Mouse (Mus musculus) liver, embryonic 12.5 days (tissue): ENCODE measurements around the gene Lzts3. TPM values are rescaled to one million over a fixed set of nuclear protein-coding genes. Genes with fewer than 3 reads are reported as not detected.

Experiments
- ATAC-seq: fragments of 200-750 bp; cut with Nextera tagmentation; 2 replicates; pipeline ENCODE4 v1.8.0; 2017; ENCODE audit warnings: moderate number of reproducible peaks, mild to moderate bottlenecking, moderate library complexity
- H3K27ac ChIP-seq: fragments of 300-500 bp; sonication (generic); 2 replicates; pipeline ENCODE4 v1.5.1; 2016; ENCODE audit warnings: mild to moderate bottlenecking
- H3K27me3 ChIP-seq: fragments of 300-500 bp; sonication (generic); replicated peaks from 2 replicates; pipeline ENCODE4 v1.6.1; 2016; ENCODE audit warnings: mild to moderate bottlenecking, moderate library complexity
- H3K36me3 ChIP-seq: fragments of 300-500 bp; sonication (generic); 2 replicates; pipeline ENCODE4 v1.6.1; 2016; ENCODE audit warnings: mild to moderate bottlenecking, moderate library complexity
- H3K4me1 ChIP-seq: fragments of 300-500 bp; sonication (generic); 2 replicates; pipeline ENCODE4 v1.6.1; 2016
- H3K4me2 ChIP-seq: fragments of 300-500 bp; sonication (generic); 2 replicates; pipeline ENCODE4 v1.6.1; 2016; ENCODE audit warnings: mild to moderate bottlenecking, moderate library complexity
- H3K4me3 ChIP-seq: fragments of 300-500 bp; sonication (generic); 2 replicates; pipeline ENCODE4 v1.5.1; 2016; ENCODE audit warnings: mild to moderate bottlenecking, moderate library complexity
- H3K9ac ChIP-seq: fragments of 300-500 bp; sonication (generic); 2 replicates; pipeline ENCODE4 v1.6.1; 2016; ENCODE audit warnings: mild to moderate bottlenecking, moderate library complexity
- H3K9me3 ChIP-seq: fragments of 300-500 bp; sonication (generic); replicated peaks from 2 replicates; pipeline ENCODE4 v1.6.1; 2016; ENCODE audit warnings: mild to moderate bottlenecking, moderate library complexity
- WGBS: fragments of 180-500 bp; shearing (Covaris S2); methylation state at CpG from one replicate; pipeline ENCODE4 v1.1.7; 2016; ENCODE audit not compliant: insufficient replicate concordance; 5-methylcytosine and 5-hydroxymethylcytosine counted together
- polyA plus RNA-seq: library from polyadenylated mRNA; unstranded; fragments of >200 nt; fragmentation: Nextera tagmentation; extraction: Ambion mirVana; gene quantifications from 2 replicates; pipeline ENCODE4 v1.2.1, GENCODE M21; 2016

The Lzts3 gene
- polyA plus RNA-seq, 1 experiment from 2014 or later: 1.7 TPM

DNA sequence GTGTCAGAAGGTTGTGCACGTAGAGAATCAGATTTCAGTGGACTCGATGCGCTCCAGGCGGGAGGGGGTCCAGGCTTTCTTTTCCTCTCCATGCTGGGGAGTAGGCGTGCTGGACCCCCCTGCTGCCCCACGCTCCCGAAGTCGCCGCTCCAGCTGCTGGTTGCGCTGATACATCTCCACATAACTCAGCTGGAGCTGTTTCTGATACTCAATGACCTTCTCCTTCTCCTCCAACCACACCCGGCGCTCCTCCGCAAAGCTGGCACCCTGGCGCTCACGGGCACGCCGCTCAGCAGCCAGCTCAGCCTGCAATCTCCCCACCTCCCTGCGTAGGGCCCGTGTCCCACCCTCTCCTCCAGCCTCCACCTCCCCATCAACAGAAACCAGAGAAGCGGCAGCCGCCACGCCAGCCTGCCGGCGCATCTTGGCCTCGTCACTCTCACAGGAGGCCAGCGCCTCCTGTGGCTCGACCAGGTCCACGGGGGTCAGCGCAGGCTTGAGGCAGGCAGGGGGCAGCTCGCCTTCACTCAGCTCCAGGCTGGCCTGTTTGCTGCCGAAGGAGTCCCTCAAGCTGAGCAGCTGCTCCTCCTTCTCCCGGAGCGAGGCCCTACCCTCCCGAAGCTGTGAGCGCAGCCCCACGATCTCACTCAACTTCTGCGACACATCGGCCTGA lies 7.7 kb downstream of the Lzts3 start:
- 3% methylated on average over 38 of the region's 38 CpGs for WGBS
- H3K27me3 ChIP-seq: peaks cover 80% of the 10 kb centered on the region
- H3K4me2 ChIP-seq: peak overlapping the region; percentile 62
- no peaks in the 10 kb centered on the region for H3K36me3 ChIP-seq
- peaks cover 34% of the 10 kb centered on the region for H3K4me1 ChIP-seq
- no peaks in the 10 kb centered on the region for H3K9me3 ChIP-seq
- no peak overlapping the region for H3K27ac ChIP-seq
- ATAC-seq: no peak
- peak overlapping the region; percentile 1; the same call in 1 of the 2 replicates for H3K9ac ChIP-seq
- peak overlapping the region; percentile 23 for H3K4me3 ChIP-seq

DNA sequence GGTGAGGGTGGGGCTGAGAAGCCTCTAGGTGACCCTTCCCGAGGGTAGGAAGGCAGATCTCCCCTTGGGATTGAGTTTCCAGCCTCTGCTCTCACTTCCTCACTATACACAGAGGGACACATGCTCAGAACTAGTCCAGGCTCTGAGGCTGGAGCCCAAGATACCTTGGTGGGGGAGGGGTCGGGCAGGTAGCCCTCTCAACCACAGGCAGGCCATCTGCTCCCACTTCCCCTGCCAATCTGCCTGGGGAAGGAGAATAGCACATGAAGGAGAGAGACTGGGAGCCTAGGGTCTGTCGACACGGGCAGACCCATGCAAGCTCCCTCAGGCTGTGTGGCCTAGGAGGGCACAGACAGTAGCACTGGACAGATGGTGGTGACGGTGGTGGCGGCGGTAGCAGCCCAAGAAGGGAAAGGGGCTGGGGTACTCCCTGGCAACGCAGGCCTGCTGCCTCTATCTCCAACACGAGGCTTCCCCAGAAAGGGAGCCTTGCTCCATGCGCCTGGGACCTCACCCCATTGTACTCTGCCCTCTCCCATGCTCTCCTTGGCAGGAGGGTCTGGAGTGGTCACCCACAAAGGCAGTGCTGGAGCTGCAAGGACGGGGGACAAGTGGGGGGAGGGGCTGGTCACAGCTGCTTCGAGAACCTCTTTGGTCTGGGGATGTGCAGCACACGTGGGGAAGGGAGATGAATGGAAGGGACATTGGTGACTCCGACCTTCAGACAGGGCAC lies 8.4 kb downstream of the Lzts3 start:
- H3K27me3 ChIP-seq: peaks cover 73% of the 10 kb centered on the region
- peak overlapping the region; percentile 23; the same call in 1 of the 2 replicates for H3K4me3 ChIP-seq
- H3K9ac ChIP-seq: 0 out of 2 replicates have a peak overlapping the region, but pooled peaks have one; percentile 1
- no peaks in the 10 kb centered on the region for H3K36me3 ChIP-seq
- no peak overlapping the region for H3K27ac ChIP-seq
- H3K9me3 ChIP-seq: no peaks in the 10 kb centered on the region
- peaks cover 35% of the 10 kb centered on the region for H3K4me1 ChIP-seq
- no peak for ATAC-seq
- 25% methylated on average over 14 of the region's 14 CpGs for WGBS
- H3K4me2 ChIP-seq: peak overlapping the region; percentile 62

DNA sequence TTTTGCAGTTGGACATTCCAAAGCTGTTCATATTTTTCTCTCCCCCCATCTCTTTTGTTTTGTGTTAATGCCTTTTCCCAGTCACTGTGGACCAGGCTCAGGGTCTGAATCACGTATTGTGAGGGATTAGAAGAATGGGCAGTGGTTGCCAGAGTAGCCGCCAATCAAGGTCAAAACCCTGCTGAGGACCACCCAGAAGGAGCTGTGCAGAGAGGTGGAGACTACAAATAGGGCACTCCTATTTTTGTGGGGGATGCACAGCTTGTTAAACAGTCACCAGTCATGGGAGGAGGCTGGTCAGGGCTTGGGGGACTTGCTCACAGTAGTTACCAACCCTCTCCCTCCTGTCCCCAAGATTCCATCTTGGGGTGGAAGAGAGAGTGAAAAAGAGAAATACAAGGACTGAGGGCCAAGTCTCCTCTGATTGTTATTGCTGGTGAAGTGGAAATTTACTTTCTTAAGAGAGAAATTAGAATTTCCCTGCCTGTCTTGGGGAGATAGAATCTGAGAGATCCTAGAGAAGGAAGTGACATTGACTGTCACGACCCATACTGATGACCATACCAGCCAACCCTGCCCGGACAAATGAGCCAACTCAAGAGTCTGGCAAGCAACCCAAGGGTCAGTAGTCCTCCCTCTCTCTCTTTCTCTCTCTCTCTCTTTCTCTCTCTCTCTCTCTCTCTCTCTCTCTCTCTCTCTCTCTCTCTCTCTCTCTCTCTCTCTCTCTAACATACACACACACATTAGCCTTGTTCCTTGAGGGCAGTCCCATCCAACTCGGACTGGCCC lies 9.5 kb downstream of the Lzts3 start:
- H3K9me3 ChIP-seq: no peaks in the 10 kb centered on the region
- no peak overlapping the region for H3K4me3 ChIP-seq
- no peak for ATAC-seq
- H3K36me3 ChIP-seq: peaks cover 2% of the 10 kb centered on the region
- no peak overlapping the region for H3K9ac ChIP-seq
- H3K27ac ChIP-seq: no peak overlapping the region
- 51% methylated on average over 5 of the region's 5 CpGs for WGBS
- H3K4me2 ChIP-seq: no peak overlapping the region
- H3K27me3 ChIP-seq: peaks cover 62% of the 10 kb centered on the region
- H3K4me1 ChIP-seq: peaks cover 42% of the 10 kb centered on the region

DNA sequence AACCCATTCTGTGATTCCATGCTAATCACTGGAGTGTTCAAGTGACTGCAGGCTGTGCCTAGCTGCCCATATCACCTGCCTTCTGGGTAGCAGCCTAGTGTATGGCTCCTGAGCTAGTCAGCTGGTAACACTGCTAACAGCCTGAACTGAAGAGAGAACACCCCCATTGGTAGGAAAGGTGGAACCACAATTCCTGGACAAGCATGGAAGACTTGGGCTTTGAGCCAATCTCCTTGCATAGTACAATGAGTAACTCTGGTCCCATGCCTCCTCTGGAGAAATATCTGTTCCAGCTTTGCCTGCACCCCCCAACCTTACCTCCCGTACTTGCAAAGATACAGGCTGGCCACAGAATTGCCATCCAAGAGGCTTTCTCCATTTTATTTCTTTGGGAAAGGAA lies 10.2 kb downstream of the Lzts3 start:
- Histone ChIP-seq H3K9ac (no peak overlapping the region), H3K4me1 (peaks cover 42% of the 10 kb centered on the region), H3K4me2 (no peak overlapping the region), H3K9me3 (no peaks in the 10 kb centered on the region), H3K4me3 (no peak overlapping the region), H3K36me3 (peaks cover 9% of the 10 kb centered on the region), H3K27ac (no peak overlapping the region), H3K27me3 (peaks cover 55% of the 10 kb centered on the region)
- WGBS: 86% methylated on average over 1 of the region's 1 CpGs
- ATAC-seq: no peak

DNA sequence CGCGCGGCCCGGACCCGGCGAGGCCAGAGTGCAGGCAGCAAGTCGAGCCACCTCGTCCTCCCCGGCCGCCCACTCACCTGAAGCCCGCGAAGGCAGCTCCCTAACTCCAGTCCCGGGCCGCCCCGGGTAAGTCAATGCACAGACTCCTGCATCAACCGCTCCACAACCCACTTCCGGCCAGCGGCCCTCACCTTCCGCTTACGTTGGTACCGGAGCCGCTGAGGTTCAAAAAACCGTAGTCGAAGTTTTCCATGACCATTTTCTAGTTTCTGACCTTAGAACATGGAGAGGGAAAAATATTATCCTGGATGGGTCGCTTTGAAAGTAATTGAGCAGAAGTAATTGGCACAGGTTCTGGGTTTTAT lies 12.8 kb downstream of the Lzts3 start, which contains the start of the genes Fastkd5 and Ubox5:
Gene Fastkd5 (minus strand): TSS at position 189 of the 365 bp plus-strand sequence.
Gene Ubox5 (minus strand): TSS at position 200 of the 365 bp plus-strand sequence.
- Histone ChIP-seq H3K27ac (peak within 1 kb of the TSS; percentile 83), H3K27me3 (peaks cover 29% of the 10 kb centered on the region), H3K9me3 (no peaks in the 10 kb centered on the region), H3K4me3 (peak within 1 kb of the TSS; percentile 89), H3K4me1 (peaks cover 31% of the 10 kb centered on the region), H3K9ac (peak within 1 kb of the TSS; percentile 89), H3K4me2 (peak within 1 kb of the TSS; percentile 77), H3K36me3 (peaks cover 33% of the 10 kb centered on the region)
- WGBS: 0% methylated on average over 25 of the region's 25 CpGs
- peak; percentile 85 for ATAC-seq

DNA sequence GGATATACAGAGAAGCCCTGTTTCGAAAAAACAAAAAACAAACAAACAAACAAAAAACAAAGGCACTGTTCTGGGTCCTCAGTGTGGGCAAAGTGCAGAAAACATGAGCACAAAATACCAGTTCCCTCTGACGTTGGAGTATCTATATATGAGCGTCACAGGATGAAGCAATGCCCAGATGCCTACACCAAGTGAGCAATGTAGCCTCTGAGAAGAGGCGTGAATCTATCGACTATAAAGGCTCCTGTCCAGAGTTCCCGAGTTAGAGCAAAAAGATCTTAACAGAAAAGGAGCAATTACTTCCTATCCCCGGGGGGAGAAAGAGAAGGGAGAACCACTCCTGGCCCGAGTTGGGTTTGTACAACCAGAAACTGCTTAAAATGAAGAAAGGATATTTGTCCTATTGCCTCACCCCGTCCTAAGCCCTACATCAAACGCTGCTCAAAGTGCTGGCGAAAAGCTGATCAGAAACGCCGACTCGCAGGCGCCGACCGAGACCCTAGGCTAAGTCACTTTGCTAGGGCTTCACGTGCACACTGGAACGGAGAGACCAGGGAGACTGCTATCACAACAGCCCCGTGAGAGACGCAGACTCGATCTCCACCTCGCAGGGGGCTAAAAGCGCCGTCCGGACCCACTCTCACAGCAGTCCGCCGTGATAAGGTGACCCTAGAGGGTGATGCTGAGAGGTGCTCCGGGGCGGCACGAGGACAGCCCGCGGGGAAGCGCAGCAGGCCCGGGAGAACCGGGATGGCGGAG lies 13.3 kb downstream of the Lzts3 start:
- H3K27me3 ChIP-seq: peaks cover 24% of the 10 kb centered on the region
- H3K9me3 ChIP-seq: no peaks in the 10 kb centered on the region
- ATAC-seq: peak; percentile 70
- H3K4me1 ChIP-seq: peaks cover 25% of the 10 kb centered on the region
- H3K27ac ChIP-seq: peak overlapping the region; percentile 83
- H3K4me2 ChIP-seq: peak overlapping the region; percentile 77
- peak overlapping the region; percentile 89 for H3K9ac ChIP-seq
- WGBS: under 1% methylated on average over 37 of the region's 37 CpGs
- peak overlapping the region; percentile 89 for H3K4me3 ChIP-seq
- H3K36me3 ChIP-seq: peaks cover 37% of the 10 kb centered on the region

DNA sequence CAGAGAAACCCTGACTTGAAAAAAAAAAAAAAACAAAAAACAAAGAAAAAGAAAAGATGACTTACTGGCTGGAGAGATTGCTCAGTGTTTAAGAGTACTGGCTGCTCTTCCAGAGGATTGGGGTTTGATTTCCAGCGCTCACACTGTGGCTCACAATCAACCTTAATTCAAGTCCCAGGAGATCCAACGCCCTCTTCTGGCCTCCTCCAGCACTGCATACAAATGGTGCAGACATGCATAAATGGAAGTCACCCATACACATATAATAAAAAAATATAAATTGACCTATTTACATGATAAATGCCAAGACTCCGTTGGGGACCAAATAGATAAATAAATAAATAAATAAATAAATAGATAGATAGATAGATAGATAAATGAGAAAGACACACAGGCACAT lies 14.2 kb downstream of the Lzts3 start:
- no peak for ATAC-seq
- peaks cover 45% of the 10 kb centered on the region for H3K36me3 ChIP-seq
- H3K27ac ChIP-seq: no peak overlapping the region
- WGBS: 53% methylated on average over 3 of the region's 3 CpGs
- peaks cover 15% of the 10 kb centered on the region for H3K27me3 ChIP-seq
- peak overlapping the region; percentile 77 for H3K4me2 ChIP-seq
- peaks cover 25% of the 10 kb centered on the region for H3K4me1 ChIP-seq
- peak overlapping the region; percentile 89 for H3K4me3 ChIP-seq
- H3K9me3 ChIP-seq: no peaks in the 10 kb centered on the region
- H3K9ac ChIP-seq: 0 out of 2 replicates have a peak overlapping the region, but pooled peaks have one; percentile 89

DNA sequence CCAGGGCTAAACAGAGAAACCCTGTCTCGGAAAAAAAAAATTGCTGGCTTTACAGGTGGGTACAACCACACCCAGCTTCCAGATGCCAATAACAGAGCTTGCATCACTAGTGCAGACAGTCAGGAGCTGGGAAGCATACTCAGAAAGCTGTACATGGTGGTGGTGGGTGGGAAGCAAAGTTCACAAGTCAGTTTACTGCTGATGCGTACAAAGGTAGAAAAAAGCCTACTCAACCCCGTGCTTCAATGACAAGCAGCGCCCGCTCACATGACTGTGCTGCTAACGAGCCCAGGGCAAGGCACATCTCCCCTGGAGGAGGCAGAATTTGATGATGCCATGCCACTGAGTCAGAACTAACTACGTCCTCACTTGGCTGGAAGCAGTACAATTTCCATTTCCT lies 23.6 kb downstream of the Lzts3 start:
- no peak for ATAC-seq
- H3K4me1 ChIP-seq: no peaks in the 10 kb centered on the region
- H3K9ac ChIP-seq: no peak overlapping the region
- no peak overlapping the region for H3K4me3 ChIP-seq
- H3K9me3 ChIP-seq: no peaks in the 10 kb centered on the region
- 85% methylated on average over 7 of the region's 7 CpGs for WGBS
- H3K36me3 ChIP-seq: peaks cover 80% of the 10 kb centered on the region
- H3K4me2 ChIP-seq: no peak overlapping the region
- H3K27me3 ChIP-seq: no peaks in the 10 kb centered on the region
- no peak overlapping the region for H3K27ac ChIP-seq

DNA sequence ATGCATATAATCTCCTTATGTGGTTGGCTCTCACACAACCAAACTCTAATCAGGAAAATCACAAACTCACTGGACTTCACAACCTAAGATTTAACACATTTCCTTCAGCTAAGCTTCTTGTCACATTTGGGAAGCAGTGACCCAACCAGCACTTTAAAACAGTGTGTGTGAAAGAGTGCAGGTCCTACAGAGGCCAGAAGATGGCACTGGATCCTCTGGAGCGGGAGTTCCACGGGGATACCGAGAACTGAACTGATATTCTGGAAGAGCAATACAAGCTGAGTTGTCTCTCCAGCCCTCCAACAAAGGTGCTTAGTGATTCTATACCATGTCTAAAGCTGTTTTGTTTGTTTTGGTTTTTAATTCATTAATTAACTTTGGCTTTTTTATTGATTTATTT lies 29.5 kb downstream of the Lzts3 start:
- ATAC-seq: no peak
- Histone ChIP-seq H3K4me1 (peaks cover 6% of the 10 kb centered on the region; the same call in 1 of the 2 replicates), H3K9me3 (no peaks in the 10 kb centered on the region), H3K4me3 (no peak overlapping the region), H3K27me3 (no peaks in the 10 kb centered on the region), H3K9ac (no peak overlapping the region), H3K27ac (no peak overlapping the region), H3K36me3 (peaks cover 53% of the 10 kb centered on the region), H3K4me2 (no peak overlapping the region)
- 56% methylated on average over 3 of the region's 3 CpGs for WGBS

DNA sequence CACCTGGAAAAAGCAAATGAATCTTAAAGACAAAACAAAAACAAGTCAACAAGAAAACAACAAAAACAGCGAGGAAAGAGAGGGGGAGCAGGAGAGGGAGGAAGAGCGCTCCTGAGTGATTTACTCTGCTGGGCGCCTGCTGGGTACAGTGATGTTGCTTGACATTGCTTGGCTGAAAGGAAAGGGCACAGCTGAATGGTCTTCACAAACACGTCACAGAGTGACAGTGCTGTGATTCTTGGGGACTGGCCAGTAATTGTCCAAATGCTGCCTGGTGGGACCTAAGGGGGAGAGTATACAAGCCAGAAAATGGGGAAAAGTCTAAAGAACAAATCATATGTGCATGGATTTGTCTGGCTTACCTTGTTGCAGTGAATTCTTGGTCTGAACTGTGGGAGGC lies 40.4 kb downstream of the Lzts3 start:
- no peak overlapping the region for H3K4me2 ChIP-seq
- H3K4me3 ChIP-seq: no peak overlapping the region
- no peaks in the 10 kb centered on the region for H3K27me3 ChIP-seq
- H3K36me3 ChIP-seq: peaks cover 80% of the 10 kb centered on the region
- no peak overlapping the region for H3K27ac ChIP-seq
- WGBS: 80% methylated on average over 4 of the region's 4 CpGs
- H3K9me3 ChIP-seq: no peaks in the 10 kb centered on the region
- H3K4me1 ChIP-seq: peaks cover 21% of the 10 kb centered on the region
- no peak for ATAC-seq
- H3K9ac ChIP-seq: no peak overlapping the region

DNA sequence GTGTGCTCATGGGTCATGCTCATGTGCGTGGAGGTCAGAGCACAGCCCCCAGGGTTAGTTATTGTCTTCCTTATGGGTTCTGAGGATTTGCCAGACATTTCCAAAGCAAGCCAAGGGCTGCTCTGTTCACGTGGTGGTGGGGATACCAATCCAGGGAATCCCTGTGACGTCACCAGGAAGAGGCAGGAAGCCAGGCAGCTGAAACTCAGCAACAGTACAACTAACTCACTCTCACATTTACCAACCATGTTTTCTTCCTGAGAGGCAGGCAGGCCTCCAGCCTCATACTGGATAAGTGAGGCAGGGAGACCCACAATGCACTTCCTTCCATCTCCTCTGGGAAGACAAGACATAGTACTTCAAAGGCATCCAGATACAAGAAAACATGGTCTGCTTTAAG lies 44.2 kb downstream of the Lzts3 start:
- no peak overlapping the region for H3K4me3 ChIP-seq
- no peaks in the 10 kb centered on the region for H3K27me3 ChIP-seq
- no peak overlapping the region for H3K9ac ChIP-seq
- no peak overlapping the region for H3K4me2 ChIP-seq
- peaks cover 25% of the 10 kb centered on the region for H3K4me1 ChIP-seq
- H3K27ac ChIP-seq: no peak overlapping the region
- H3K9me3 ChIP-seq: no peaks in the 10 kb centered on the region
- 70% methylated on average over 3 of the region's 3 CpGs for WGBS
- peaks cover 87% of the 10 kb centered on the region for H3K36me3 ChIP-seq
- ATAC-seq: no peak
